Mouse (Mus musculus): ENCODE data around the gene Maml3.

DNA sequence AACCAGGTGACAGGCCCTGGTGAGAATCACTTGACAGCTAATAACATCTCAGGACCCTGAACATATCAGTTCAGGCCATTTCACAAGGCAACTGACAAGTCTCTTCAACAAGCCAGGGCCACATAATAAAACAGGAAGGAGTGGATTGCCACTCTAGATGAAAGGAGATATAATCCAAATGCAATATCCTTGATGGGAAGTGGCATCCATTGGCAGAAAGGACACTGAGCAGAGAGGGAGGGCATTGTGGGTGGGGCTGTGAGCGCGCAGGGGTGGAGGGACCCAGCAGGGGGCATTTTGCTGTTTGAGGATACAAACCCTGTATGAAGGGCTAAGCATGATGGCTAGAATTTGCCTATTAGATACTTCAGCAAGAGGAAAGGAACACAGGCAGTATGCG, 340.7 kb downstream of the Maml3 start:
- TF ChIP-seq CTCF (IDR thresholded peaks at IDR 0.05; ENCODE audit: insufficient read depth, low read depth, low read length) = no peak
- no peak for TF ChIP-seq POLR2A (IDR thresholded peaks at IDR 0.05; ENCODE audit: insufficient read depth, low read depth, low read length)

Measured in olfactory bulb, adult 2 months (tissue).